Mouse (Mus musculus): ENCODE results near the gene Gstp3. TPM values are rescaled to one million over a fixed set of nuclear protein-coding genes. Genes with fewer than 3 reads are reported as not detected.
"Not testable (repeated sequence)": the region's sequence is repeated elsewhere in the genome, so short reads cannot be mapped to it uniquely, and the experiment has no call there.

Gene Gstp3
- total RNA-seq, 2 experiments from 2014 or later = 1.1 TPM; not detected in 1

- DNase-seq (ENCODE audit: low spot score in 2 of 2) = no peak
These were observed 31.1 kb upstream of the Gstp3 start for GRCm38 (mm10) chr19:4090446-4090845.

- DNase-seq (ENCODE audit: low spot score in 2 of 2) = no peak
These were observed 29.8 kb upstream of the Gstp3 start for GRCm38 (mm10) chr19:4089128-4089527.

- no peak for DNase-seq (ENCODE audit: low spot score in 2 of 2)
These were observed 28.8 kb upstream of the Gstp3 start for GRCm38 (mm10) chr19:4088146-4088545.

- no peak for DNase-seq (ENCODE audit: low spot score in 2 of 2)
These were observed 27.7 kb upstream of the Gstp3 start for GRCm38 (mm10) chr19:4087090-4087489.

- no peak for DNase-seq (ENCODE audit: low spot score in 2 of 2)
These were observed 26.8 kb upstream of the Gstp3 start for GRCm38 (mm10) chr19:4086156-4086555.

- no peak for DNase-seq (ENCODE audit: low spot score in 2 of 2)
These were observed 25.6 kb upstream of the Gstp3 start for GRCm38 (mm10) chr19:4084984-4085383.

- no peak for DNase-seq (ENCODE audit: low spot score in 2 of 2)
These were observed 24.5 kb upstream of the Gstp3 start for GRCm38 (mm10) chr19:4083826-4084225.

GRCm38 (mm10) chr19:4083316-4083715, 23.9 kb upstream of the Gstp3 start:
- DNase-seq (ENCODE audit: low spot score in 2 of 2) = no peak

GRCm38 (mm10) chr19:4082219-4082965, 23.0 kb upstream of the Gstp3 start:
- DNase-seq (ENCODE audit: low spot score in 2 of 2) = no peak

GRCm38 (mm10) chr19:4081394-4081793, 22.0 kb upstream of the Gstp3 start, which contains the start of gene Cabp2:
TSS of gene Cabp2 (plus strand) at chr19:4081578.
- no peak for DNase-seq (ENCODE audit: low spot score in 2 of 2)

GRCm38 (mm10) chr19:4080511-4081009, 21.2 kb upstream of the Gstp3 start:
- DNase-seq (ENCODE audit: low spot score in 2 of 2) = peak in 1 of 2 experiments; percentile 6

- DNase-seq (ENCODE audit: low spot score in 2 of 2) = no peak
These were observed 20.2 kb upstream of the Gstp3 start for GRCm38 (mm10) chr19:4079594-4079993.

GRCm38 (mm10) chr19:4075531-4075930, 16.2 kb upstream of the Gstp3 start:
- no peak for DNase-seq (ENCODE audit: low spot score in 2 of 2)

- no peak for DNase-seq (ENCODE audit: low spot score in 2 of 2)
These were observed 13.5 kb upstream of the Gstp3 start for GRCm38 (mm10) chr19:4072706-4073424.

GRCm38 (mm10) chr19:4071406-4071805, 12.0 kb upstream of the Gstp3 start:
- no peak for DNase-seq (ENCODE audit: low spot score in 2 of 2)

- no peak for DNase-seq (ENCODE audit: low spot score in 2 of 2)
These were observed 11.4 kb upstream of the Gstp3 start for GRCm38 (mm10) chr19:4070756-4071155.

GRCm38 (mm10) chr19:4070311-4070710, 10.9 kb upstream of the Gstp3 start:
- no peak for DNase-seq (ENCODE audit: low spot score in 2 of 2)

- no peak for DNase-seq (ENCODE audit: low spot score in 2 of 2)
These were observed 9.5 kb upstream of the Gstp3 start for GRCm38 (mm10) chr19:4068717-4069410.

- not testable (repeated sequence) for DNase-seq (ENCODE audit: low spot score in 2 of 2)
These were observed 8.9 kb upstream of the Gstp3 start for GRCm38 (mm10) chr19:4068242-4068641.

GRCm38 (mm10) chr19:4066877-4067276, 7.5 kb upstream of the Gstp3 start:
- no peak for DNase-seq (ENCODE audit: low spot score in 2 of 2)

- no peak for DNase-seq (ENCODE audit: low spot score in 2 of 2)
These were observed 6.9 kb upstream of the Gstp3 start for GRCm38 (mm10) chr19:4066280-4066679.

- DNase-seq (ENCODE audit: low spot score in 2 of 2) = not testable (repeated sequence)
These were observed 5.1 kb upstream of the Gstp3 start for GRCm38 (mm10) chr19:4064501-4064900.

All from gastrocnemius, postnatal 4 days (tissue).